Mouse (Mus musculus): ENCODE measurements around the gene 6030468B19Rik. TPM values are rescaled to one million over a fixed set of nuclear protein-coding genes. Genes with fewer than 3 reads are reported as not detected.
A peak's percentile ranks its signal among the peaks of the same experiment; 100 is the strongest.
"Not testable (repeated sequence)": the region's sequence is repeated elsewhere in the genome, so short reads cannot be mapped to it uniquely, and the experiment has no call there.

6030468B19Rik gene
- total RNA-seq, 2 experiments from 2014 or later: not detected

- DNase-seq: peak; percentile 56
Observed at GRCm38 (mm10) chr11:117829671-117830215, 32.3 kb downstream of the 6030468B19Rik start.

DNA sequence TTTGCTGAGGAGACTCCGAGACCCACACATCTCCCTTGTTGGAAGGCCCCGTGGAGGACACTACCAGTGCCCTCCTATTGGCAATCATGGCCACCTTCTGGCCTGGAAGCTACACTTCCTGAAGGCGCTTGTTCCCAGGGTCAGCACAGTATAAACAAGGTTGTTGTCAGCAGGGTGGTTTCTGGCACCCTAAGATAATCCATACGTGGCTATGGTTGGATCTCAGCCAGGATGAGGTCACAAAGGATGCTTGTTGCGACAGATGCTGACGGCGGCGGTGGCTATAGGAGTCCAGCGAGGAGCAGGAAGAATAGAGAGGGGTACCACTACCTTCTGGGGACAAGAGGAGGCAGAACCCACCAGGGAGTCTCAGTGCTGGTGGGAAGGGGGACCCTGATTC, 32.9 kb downstream of the 6030468B19Rik start:
- DNase-seq: no peak

- DNase-seq: peak; percentile 83
Observed at GRCm38 (mm10) chr11:117832086-117832969, 34.9 kb downstream of the 6030468B19Rik start.

- not testable (repeated sequence) for DNase-seq
Observed at GRCm38 (mm10) chr11:117833509-117833908, 36.0 kb downstream of the 6030468B19Rik start.

DNA sequence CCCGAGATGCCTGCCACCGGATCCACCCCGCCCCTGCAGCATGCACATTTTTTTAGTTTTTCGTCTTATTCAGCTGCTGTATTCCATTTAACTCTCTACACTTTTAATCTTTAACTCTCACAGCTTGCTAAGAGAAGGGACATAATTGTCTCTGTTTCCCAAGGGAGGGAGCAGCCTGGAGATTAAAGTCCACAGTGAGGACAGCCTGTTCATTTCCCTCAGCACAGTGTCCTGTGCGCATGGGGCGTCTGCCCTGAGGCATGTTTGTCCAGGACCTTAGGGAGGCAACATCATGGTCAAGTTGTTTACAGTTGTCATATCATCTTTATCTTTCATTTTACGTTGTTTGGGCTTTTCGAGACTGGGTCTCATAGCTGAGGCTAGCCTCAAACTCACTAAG, 36.6 kb downstream of the 6030468B19Rik start:
- no peak for DNase-seq

- DNase-seq: no peak
Observed at GRCm38 (mm10) chr11:117836306-117836705, 38.8 kb downstream of the 6030468B19Rik start.

DNA sequence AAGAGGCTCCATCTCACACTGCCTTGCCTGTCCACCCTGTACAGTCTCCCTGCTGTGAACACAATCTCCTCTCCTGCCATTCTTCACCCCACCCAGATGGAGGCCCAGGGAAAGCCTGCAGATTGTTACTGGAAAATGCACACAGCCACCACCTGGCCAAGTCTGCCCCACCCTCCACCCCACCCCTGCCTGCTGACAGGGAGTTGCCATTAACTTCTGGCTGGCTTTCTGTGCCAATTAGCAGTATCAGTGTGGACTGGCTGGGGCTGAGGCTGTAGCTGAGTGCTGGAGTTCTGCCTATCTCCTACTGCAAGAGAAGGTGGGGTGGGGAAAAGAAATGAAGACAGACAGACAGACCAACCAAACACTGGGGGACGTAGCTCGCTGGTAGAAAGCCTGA, 41.1 kb downstream of the 6030468B19Rik start:
- DNase-seq: peak; percentile 62

GRCm38 (mm10) chr11:117839021-117839420, 41.6 kb downstream of the 6030468B19Rik start:
- no peak for DNase-seq

DNA sequence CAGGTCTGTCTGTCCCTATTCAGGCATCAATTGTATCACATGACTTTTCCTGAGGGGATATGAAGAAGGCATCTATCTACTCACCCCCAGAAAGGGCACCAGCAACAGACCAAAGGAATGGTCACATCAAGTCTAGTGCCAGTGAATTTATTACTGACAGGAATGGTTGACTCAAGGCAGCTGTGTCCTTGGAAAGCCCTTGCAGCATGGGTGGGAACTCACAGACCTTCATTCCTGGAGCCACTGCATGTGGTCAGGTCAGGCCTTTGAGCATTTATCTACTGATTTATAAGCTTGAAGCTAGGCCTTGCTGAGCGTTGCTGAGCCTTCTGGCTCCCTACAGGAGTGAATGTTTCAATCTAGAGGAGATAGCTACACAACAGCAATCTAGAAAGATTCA, 43.5 kb downstream of the 6030468B19Rik start:
- no peak for DNase-seq

- no peak for DNase-seq
Observed at GRCm38 (mm10) chr11:117843434-117843833, 46.0 kb downstream of the 6030468B19Rik start.

DNA sequence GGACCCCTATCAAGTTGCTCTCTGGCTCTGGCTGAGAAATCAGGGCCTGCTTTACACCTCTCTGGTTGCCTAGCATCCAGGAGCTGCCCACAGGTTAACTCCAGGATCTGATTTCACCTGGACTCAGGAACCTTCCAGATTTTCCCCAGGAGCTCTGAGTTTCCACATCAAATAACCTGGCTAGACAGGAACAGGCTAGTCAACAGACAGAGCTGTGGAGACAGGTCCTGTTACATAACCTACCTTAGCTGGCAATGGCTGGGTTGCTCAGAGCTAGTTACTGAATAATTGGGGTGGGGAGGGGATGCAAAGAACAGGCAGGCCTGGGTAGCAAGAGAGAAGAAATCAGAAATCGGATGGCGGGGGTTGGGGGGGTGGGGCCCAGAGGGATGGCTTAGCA, 47.5 kb downstream of the 6030468B19Rik start:
- DNase-seq: no peak

DNA sequence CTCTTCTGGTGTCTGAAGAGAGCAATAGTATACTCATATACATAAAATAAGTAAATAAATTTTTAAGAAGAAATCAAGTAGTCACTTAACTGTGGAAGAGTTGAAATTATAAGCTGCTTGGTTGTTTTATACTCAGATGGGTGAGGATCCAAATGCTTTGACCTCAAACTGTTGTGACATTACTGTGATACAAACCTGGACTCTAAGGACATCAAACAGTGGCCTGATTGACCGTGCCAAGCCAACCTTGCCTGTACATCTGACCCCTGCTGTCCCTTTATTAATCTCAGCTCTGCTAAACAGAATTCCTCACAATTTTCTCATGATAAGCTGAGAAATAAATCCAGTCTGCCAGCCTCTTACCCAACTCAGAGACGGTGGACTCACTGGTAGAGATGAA, 48.2 kb downstream of the 6030468B19Rik start:
- DNase-seq: no peak

DNA sequence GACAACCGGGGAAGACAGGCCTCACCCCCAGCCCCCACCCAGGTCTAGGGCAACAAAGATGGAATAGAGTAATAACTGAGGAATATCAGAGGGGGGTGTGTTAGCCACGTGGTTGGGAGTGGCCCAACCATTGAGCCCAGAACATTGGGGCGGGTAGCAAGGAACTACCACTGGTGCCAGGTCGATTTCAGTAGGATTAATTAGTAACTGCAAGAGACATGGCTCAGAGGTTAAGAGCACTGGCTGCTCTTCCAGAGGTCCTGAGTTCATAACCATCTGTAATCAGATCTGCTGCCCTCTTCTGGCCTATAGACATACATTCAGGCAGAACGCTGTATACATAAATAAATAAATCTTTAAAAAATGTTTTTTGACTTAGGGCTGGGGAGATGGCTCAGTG, 49.2 kb downstream of the 6030468B19Rik start:
- DNase-seq: no peak

DNA sequence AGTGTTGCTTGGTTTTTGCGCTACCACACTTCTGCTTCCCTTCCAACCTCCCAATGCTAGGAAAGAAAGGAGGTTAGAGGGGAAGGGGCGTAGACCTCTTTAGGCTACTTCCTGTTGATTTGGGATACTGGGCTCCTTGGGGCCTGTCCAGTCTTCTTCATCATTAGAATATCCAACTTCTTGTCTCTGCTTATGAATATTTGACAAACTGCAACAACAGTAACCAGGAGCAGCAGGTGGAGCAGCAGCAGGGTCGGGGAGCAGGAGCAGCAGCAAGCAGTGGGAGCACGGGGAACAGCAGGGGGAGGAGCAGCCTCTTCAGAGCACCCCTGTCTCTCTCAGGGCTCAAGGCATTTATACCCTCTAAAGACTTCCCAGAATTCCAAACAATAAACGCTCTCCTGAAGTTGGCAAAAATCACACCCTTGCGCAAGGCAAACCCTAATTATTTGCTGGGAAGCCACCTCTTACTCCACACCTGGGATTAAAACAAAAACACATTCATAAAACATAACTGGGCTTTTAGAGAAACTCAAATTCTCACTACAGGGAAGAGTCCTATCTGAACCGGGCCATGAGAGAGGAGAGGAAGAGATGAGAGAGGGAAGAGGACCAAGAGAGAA, 50.2 kb downstream of the 6030468B19Rik start:
- no peak for DNase-seq

DNA sequence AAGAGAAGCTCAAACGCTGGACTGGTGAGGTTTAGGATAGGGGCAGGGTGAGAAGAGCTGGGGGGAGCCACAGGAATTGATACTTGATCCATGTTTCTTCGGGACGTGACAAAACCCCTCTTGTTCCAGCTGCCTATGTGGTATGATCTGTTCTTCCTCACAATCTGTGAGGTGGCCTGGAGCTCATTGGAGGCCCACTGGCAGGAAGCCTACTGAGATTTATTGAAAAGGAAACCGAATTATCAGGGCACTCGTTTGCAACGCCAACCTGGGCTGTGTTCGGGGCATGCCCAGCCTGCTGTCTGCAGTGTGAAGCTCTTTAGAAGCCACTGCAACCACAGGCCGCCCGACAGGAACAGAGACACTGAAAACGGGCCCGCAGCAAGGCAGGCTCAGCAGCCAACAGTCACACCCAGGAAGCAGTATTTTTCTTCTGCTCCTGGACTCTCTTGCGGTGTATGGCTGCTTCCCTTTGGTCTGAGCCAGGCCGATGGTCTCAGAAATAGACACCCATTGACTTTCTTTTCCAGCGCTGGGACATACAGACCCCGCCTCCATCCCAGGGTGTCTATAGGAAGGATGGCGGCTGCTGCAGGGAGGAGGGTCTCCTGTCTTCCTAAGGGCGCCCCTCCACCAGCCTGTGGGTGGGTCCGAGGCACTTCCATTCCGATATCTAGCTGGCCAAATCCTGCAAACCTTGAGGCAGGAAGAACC, 51.0 kb downstream of the 6030468B19Rik start:
- DNase-seq: no peak

GRCm38 (mm10) chr11:117848985-117849671, 51.7 kb downstream of the 6030468B19Rik start, which contains the start of gene Birc5:
Gene Birc5 (plus strand): TSS chr11:117849251.
- DNase-seq: peak; percentile 97

GRCm38 (mm10) chr11:117852875-117853274, 55.4 kb downstream of the 6030468B19Rik start:
- no peak for DNase-seq

DNA sequence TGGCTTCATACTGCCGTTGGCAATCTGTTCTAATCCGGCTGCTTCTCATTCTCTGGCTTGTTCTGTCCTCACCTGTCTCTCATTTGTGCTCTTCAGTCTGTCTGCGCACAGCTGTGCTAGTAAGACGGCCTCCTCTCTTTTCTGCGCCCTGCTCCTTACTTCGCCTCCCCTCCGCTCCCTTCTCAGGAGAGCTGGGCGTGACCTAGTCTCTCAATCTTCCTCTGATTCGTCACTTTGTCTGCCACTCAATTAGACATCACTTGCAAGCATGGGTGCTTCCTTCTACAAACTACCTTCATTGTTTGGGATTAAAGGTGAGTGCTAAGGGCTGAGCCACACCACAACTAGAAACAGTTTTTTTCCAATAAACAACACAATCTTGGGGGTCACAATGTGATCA, 56.8 kb downstream of the 6030468B19Rik start:
- DNase-seq: no peak

DNA sequence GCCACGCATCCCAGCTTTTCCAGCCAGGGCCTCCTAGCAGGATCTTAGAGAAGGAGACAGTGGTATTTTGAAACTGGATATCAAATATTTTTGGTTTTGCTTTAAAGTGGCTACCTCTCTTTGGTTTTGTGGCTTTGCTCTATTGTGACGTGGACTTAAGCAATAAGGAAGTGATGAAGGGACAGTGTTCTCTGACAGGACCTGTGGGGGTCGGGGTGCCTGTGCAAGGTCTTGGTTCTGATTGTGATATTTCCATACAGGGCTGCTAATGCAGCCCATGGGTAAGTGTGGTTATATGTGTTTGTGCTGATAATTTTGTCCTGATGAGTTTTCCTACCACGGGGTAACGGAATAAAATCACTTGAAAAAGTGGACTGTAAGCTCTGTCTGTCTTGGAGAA, 57.9 kb downstream of the 6030468B19Rik start:
- DNase-seq: no peak

DNA sequence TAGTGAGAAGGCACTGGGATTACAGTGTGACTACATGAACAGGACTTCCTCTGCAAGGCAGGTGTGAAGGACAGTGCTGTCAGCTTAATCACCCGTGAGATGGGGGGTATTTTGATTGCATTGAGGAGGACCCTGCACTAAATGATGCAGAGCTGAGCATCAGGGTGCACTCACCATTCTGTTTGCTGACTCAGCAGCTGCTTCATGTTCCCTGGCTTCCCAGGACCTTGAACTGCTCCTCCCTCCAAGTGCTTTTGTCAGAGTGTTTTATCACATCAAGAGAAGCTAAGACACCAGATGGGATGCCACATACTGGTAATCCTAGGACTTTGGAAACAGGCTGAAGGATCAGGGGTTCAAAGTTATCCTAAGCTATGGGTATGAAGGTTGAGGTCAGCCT, 58.5 kb downstream of the 6030468B19Rik start:
- DNase-seq: no peak

Measured in heart, postnatal 4 days (tissue).